31 mouse cellular contexts compared by ENCODE assay signal in the genomic region with DNA sequence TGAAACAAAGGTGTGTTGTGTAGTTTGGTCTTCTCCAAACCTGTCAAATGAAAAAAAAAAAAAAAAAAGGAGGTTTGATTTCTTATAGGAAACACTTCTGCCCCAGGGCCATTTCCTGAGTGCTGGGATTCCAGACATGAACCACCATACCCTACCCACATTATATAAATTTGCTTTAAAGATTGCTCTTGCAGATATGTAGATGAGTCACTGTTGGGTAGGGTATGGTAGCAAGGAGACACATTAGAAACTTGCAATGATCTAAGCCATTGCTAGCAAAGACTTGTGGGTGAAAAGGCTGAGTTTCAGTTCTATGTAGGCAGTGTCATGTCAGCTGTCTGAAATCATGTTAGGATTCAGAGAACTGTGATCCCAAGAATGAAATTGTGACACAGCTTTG. TPM values are rescaled to one million over a fixed set of nuclear protein-coding genes. Genes with fewer than 3 reads are reported as not detected.
"Had no signal": no experiment of that assay in that cellular context is flagged by ENCODE, and none has a peak within 500 bp of the region (broad histone marks: within the 10 kb centered on the region; RNA-seq: fewer than 3 reads in every experiment).

No protein-coding gene starts in this region.

- H3K4me1 ChIP-seq: heart, embryonic 10.5 days; heart, embryonic 12.5 days; intestine, embryonic 15.5 days; limb, embryonic 10.5 days; limb, embryonic 12.5 days; liver, embryonic 13.5 days; liver, embryonic 15.5 days had no signal

- H3K9me3 ChIP-seq: heart, embryonic 10.5 days; heart, embryonic 12.5 days; hindbrain, embryonic 10.5 days; hindbrain, embryonic 12.5 days; hindbrain, embryonic 15.5 days; intestine, embryonic 15.5 days; limb, embryonic 10.5 days; limb, embryonic 12.5 days; liver, embryonic 13.5 days; liver, embryonic 15.5 days had no signal

- H3K9ac ChIP-seq: heart, embryonic 12.5 days; hindbrain, embryonic 12.5 days; hindbrain, embryonic 15.5 days; intestine, embryonic 15.5 days; limb, embryonic 12.5 days; liver, embryonic 13.5 days; liver, embryonic 15.5 days had no signal

- H3K4me3 ChIP-seq: gastrocnemius, adult 2 months; heart, embryonic 10.5 days; heart, embryonic 12.5 days; hindbrain, embryonic 10.5 days; hindbrain, embryonic 12.5 days; hindbrain, embryonic 15.5 days; intestine, embryonic 15.5 days; limb, embryonic 10.5 days; limb, embryonic 12.5 days; liver, embryonic 13.5 days; liver, embryonic 15.5 days had no signal

- ATAC-seq: hindbrain, postnatal 0 days; inflammation-experienced regulatory T-cells, adult 6 months; intestine, embryonic 15.5 days; intestine, postnatal 0 days had no signal

- H3K27ac ChIP-seq: gastrocnemius, adult 2 months; heart, embryonic 10.5 days; hindbrain, embryonic 10.5 days; hindbrain, embryonic 12.5 days; hindbrain, embryonic 15.5 days; hindbrain, postnatal 0 days; intestine, embryonic 15.5 days; limb, embryonic 10.5 days; limb, embryonic 12.5 days; liver, embryonic 13.5 days; liver, embryonic 15.5 days had no signal

- H3K27me3 ChIP-seq: heart, embryonic 12.5 days; hindbrain, embryonic 12.5 days; hindbrain, embryonic 15.5 days; intestine, embryonic 15.5 days; limb, embryonic 12.5 days; liver, embryonic 15.5 days had no signal

- H3K4me2 ChIP-seq: heart, embryonic 12.5 days; hindbrain, embryonic 12.5 days; hindbrain, embryonic 15.5 days; intestine, embryonic 15.5 days; limb, embryonic 12.5 days; liver, embryonic 11.5 days; liver, embryonic 13.5 days; liver, embryonic 15.5 days had no signal

- H3K36me3 ChIP-seq: heart, embryonic 10.5 days; heart, embryonic 12.5 days; hindbrain, embryonic 10.5 days; hindbrain, embryonic 12.5 days; hindbrain, embryonic 15.5 days; intestine, embryonic 15.5 days; limb, embryonic 10.5 days; limb, embryonic 12.5 days; liver, embryonic 13.5 days; liver, embryonic 15.5 days had no signal

- DNase-seq: gastrocnemius, adult 2 months; gastrocnemius, postnatal 10 days; gastrocnemius, postnatal 25 days; heart, adult 18-20 months; heart, postnatal 10 days; heart, postnatal 4 days; kidney, adult 18-20 months; kidney, adult 8-10 months; kidney, postnatal 10 days; kidney, postnatal 36 days; layer of hippocampus, adult 9-11 months; layer of hippocampus, postnatal 36 days; liver; liver, embryonic 13.5 days had no signal

RNA-seq across cellular contexts. Expression of a gene that starts 40.0 kb away (rescaled TPM):
- polyA plus RNA-seq: heart, embryonic 10.5 days; heart, embryonic 12.5 days; heart, embryonic 14.5 days; heart, embryonic 16.5 days; hindbrain, embryonic 10.5 days; hindbrain, embryonic 12.5 days; hindbrain, embryonic 15.5 days; hindbrain, postnatal 0 days; inflammation-experienced regulatory T-cells, adult 6 months; kidney, embryonic 14.5 days; limb, embryonic 10.5 days; limb, embryonic 12.5 days; limb, embryonic 14.5 days; liver, embryonic 11.5 days; liver, embryonic 13.5 days; liver, embryonic 15.5 days had no signal
